Mouse (Mus musculus) urinary bladder, postnatal 36 days (tissue): ENCODE data around the gene Eln.

ENCODE experiments used
- DNase-seq, 2 experiments: peaks; one replicate each; pipeline ENCODE4 v3.0.0; 2022; ENCODE audit warnings: low spot score in 2 of 2, mixed read lengths in 1 of 2

The Eln gene

GRCm38 (mm10) chr5:134686541-134686940, 60.6 kb downstream of the Eln start:
- no peak for DNase-seq

DNA sequence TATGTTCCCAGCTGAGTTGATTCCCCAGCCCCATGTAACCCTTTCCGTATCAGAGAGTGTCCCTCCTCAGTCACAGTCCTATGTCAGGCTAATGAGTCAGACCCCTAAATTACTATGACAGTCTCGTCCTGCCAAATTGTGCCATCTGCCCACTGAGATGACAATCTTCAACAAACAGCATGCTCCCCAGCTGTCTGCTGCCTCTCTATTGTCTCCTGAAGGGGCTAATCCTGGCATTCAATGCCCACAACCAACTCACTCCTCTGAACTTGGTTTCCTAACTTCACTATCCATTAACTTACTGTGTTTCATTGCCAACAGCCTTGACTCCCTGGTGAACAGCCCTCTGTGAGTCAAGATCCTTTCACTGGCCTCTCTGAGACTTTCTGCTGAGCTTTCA, 62.7 kb downstream of the Eln start:
- no peak for DNase-seq

- DNase-seq = no peak
These were observed 63.3 kb downstream of the Eln start for GRCm38 (mm10) chr5:134683813-134684212.

- peak; percentile 35 to 57 for DNase-seq
These were observed 66.9 kb downstream of the Eln start for GRCm38 (mm10) chr5:134680238-134680637.

- DNase-seq = no peak
These were observed 68.1 kb downstream of the Eln start for GRCm38 (mm10) chr5:134678827-134679546.

DNA sequence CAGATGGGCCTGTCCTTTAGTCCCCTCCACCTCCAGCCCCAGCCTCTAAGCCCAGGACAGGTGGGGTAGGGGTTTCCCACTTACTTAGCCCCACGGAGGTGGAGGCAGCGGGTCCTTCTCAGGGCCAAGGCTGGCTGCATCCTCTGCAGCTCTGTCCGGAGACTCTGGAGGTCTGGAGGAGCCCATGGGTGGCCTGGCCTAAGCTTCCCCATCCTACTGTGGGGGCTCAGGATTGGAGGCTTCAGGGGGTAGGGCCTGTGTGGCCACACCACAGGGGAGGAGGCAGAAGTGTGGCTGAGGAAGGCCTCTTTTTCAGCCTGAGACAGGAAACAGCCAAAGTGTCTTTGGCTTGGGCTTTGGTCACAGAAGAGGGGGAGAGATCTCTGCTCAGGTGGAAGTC, 69.1 kb downstream of the Eln start:
- DNase-seq = peak in 1 of 2 experiments; percentile 30

DNA sequence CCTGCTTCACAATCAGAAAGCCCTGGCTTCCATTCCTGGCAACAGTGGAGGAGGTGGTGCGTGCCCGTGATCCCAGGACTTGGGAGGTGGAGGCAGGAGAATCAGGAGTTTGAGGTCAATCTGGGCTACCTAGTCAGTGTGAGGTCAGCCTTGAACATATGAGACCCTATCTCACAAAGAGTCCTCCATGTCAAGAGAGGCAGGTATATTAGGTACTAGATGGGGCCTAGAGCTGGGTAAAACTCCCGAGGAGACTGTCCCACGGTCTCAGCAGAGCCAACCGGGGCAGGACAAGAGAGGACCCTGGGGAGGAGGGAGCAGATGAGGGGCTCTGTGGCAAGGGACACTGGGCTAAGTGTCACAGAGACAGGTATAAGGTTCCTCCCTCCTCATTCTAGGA, 69.6 kb downstream of the Eln start:
- DNase-seq = no peak

GRCm38 (mm10) chr5:134675956-134676759, 71.0 kb downstream of the Eln start:
- peak; percentile 65 to 85 for DNase-seq

DNA sequence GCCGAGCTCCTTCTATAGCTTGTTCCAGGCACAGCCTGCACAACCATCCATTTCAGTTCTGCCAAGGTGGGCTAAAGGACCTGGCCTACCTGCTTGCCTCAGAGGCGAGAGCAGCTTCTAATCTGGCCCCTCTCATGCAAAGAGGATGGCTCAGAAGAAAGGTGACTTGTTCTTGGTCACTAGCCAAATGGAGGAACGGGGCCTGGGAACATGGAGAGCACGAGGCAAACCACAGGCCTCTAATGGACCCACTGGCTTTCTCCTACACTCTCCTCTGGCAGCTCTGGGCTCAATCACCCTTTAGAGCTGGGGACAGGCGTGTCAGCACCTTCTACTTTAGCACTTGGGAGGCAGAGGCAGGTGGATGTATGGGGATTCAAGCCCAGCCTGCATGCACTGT, 72.1 kb downstream of the Eln start:
- DNase-seq = no peak

- DNase-seq = no peak
These were observed 74.5 kb downstream of the Eln start for GRCm38 (mm10) chr5:134672611-134673010.

- DNase-seq = no peak
These were observed 75.0 kb downstream of the Eln start for GRCm38 (mm10) chr5:134672198-134672516.

GRCm38 (mm10) chr5:134671335-134672197, 75.6 kb downstream of the Eln start:
- no peak for DNase-seq

DNA sequence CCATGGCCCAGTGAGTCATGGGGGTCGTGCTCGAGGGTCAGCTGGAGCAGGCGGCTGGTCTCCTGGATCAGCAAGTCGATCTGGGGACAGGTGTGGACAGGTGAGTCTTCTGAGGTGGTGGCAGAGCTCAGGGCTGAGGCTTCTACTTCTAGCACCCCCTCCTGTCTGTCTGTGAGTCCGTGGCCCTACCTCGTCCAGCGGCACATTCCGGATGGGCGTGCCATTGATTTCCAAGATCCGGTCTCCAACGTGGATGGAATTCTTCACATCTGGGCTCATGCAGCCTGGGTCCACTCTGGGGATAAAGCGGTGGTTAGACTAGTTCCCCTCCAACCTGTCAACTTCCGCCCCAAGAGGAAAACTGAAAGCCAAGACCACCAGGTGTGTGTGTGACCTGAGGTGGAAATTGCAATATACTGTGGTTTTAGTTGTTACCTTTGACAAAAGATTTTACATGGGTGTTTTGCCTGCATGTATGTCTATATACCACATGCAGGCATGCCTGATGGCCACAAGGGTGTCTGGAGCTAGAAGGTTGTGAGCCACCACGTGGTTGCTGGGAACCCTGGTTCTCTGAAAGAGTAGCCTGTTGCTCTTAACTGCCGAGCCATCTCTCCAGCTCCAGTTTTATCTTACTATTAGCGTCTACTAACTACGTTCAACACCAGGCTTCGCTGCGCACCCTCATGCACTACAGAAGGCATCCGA, 78.0 kb downstream of the Eln start:
- no peak for DNase-seq

DNA sequence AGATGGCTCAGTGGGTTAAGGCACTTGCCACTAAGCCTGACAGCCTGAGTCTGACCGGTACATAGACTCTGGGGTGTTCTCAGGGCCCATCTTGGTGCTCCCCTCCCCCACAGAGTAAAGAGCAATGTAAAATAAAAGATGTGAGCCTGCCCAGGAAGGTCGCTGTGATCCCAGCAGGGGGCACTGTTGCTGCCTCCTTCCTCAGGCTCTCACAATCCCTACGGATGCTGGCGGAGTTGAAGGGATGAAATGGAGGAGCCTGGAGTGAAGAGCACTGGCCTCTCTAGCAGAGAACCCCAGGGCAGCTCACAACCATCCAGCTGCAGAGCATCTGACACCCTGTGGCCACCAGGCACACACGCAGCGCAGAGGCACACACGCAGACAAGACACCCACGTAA, 78.6 kb downstream of the Eln start:
- no peak for DNase-seq

- no peak for DNase-seq
These were observed 90.4 kb downstream of the Eln start for GRCm38 (mm10) chr5:134656708-134657107.
